Mouse (Mus musculus): ENCODE measurements at regions not wholly inside any gene's neighbourhood (a gene's known extent, or its start where the extent isn't known, plus 50 kb on each side); places are given as distances from the start of the nearest gene placed in this dataset.

DNA sequence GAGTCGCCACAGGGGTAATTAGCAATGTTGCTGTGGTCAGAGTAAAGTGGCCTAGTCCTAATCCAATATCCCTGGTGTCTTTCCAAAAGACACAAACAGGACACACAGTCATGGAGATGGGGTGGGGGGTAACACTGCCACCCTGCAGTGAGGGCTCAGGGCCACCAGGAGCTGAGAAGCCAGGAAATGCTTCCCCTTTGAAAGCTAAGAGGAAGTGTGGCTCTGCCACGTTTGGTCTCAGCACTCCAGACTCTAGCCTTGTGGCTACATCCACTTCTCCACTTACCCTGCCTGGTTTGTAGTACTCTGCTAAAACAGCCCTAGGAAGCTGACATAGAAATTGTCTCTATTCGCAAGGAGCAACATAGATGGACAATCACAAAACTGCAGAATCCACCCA is 110.4 kb upstream of the Gm12830 start:
- H3K27ac ChIP-seq (ENCODE audit: low read depth, low read length) = no peak overlapping the region
- no peaks in the 10 kb centered on the region for H3K36me3 ChIP-seq (ENCODE audit: control insufficient read depth, insufficient read depth, low read length)
- no peak overlapping the region for H3K4me2 ChIP-seq (ENCODE audit: low read length)
- H3K4me1 ChIP-seq (ENCODE audit: control insufficient read depth, insufficient read depth, low read length) = no peaks in the 10 kb centered on the region
- H3K9ac ChIP-seq (ENCODE audit: low read length) = no peak overlapping the region
- DNase-seq (ENCODE audit: low spot score) = no peak
- no peak overlapping the region for H3K4me3 ChIP-seq (ENCODE audit: low read depth, low read length)
- WGBS = 69% methylated on average over 3 of the region's 3 CpGs
- H3K27me3 ChIP-seq (replicated peaks; ENCODE audit: control insufficient read depth, insufficient read depth, low read length) = no peaks in the 10 kb centered on the region
- no peak for ATAC-seq
- H3K9me3 ChIP-seq (replicated peaks; ENCODE audit: control insufficient read depth, low read length) = no peaks in the 10 kb centered on the region

DNA sequence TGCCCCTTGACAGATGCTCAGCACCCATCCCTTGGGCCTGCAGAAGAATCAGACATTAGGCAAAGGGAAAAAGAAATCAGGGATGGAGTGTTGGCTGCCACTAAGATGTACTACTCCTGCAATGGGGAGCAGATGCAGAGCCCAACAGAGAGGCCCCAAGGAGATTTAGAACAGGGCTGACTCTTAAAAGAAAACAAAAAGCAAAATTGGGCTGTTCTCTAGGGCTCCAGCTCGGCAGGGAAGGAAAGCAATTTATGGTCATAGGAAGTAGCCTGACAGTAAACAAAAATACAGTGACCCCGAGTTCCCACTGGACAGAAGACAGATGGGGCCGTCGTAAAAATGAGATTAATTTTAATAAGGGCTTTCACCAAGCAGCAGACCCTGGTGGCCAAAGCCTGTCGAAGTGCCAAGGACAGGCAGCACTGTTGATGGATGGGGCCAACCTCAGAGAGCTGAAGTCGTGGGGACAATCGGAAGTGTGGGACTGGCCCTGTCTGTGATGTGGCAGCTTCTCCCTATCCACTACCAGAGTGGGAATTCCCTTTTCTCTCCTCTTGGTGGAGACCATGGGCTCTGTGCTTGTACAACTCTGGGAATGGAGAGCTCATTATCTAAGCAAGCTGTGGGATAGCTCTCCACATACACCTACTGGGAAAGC is 109.4 kb upstream of the Gm12830 start:
- no peak overlapping the region for H3K9ac ChIP-seq (ENCODE audit: low read length)
- ATAC-seq (no peak), DNase-seq (ENCODE audit: low spot score) (no peak)
- no peaks in the 10 kb centered on the region for H3K36me3 ChIP-seq (ENCODE audit: control insufficient read depth, insufficient read depth, low read length)
- H3K4me1 ChIP-seq (ENCODE audit: control insufficient read depth, insufficient read depth, low read length) = no peaks in the 10 kb centered on the region
- no peak overlapping the region for H3K4me3 ChIP-seq (ENCODE audit: low read depth, low read length)
- no peak overlapping the region for H3K27ac ChIP-seq (ENCODE audit: low read depth, low read length)
- H3K4me2 ChIP-seq (ENCODE audit: low read length) = no peak overlapping the region
- WGBS = 78% methylated on average over 7 of the region's 7 CpGs
- no peaks in the 10 kb centered on the region for H3K9me3 ChIP-seq (replicated peaks; ENCODE audit: control insufficient read depth, low read length)
- no peaks in the 10 kb centered on the region for H3K27me3 ChIP-seq (replicated peaks; ENCODE audit: control insufficient read depth, insufficient read depth, low read length)

DNA sequence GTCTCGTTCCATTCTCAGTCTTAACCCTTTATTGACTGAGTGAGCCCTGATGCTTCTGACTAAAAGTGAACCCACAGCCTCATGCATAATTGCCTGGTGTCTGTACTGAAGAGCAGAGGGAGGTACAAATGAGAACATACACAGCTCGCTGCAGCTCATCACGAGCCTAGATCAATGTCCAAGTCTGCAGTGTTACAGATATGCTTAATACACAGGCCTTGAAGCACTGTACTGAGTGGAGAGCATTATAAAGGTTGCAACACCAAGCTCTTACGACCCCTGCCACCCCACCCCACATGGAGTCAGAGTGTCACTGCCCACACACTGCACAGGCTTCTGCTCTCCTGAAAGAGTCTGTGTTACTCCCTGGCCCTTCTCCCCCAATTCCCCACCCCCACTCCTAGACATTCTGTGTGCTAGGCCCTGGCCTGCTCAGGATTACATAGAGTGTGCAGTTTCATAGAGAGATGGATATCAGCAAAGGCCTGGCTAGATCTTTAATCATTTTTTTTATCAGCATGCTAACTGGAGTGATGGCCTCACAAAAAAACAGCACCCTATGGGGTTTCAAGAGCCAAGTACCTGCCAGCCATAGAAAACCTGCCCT is 108.5 kb upstream of the Gm12830 start:
- ATAC-seq = no peak
- H3K4me2 ChIP-seq (ENCODE audit: low read length) = no peak overlapping the region
- peaks cover 3% of the 10 kb centered on the region; the same call in 1 of the 2 replicates for H3K9me3 ChIP-seq (replicated peaks; ENCODE audit: control insufficient read depth, low read length)
- H3K27me3 ChIP-seq (replicated peaks; ENCODE audit: control insufficient read depth, insufficient read depth, low read length) = no peaks in the 10 kb centered on the region
- 73% methylated on average over 4 of the region's 4 CpGs for WGBS
- no peaks in the 10 kb centered on the region for H3K4me1 ChIP-seq (ENCODE audit: control insufficient read depth, insufficient read depth, low read length)
- H3K36me3 ChIP-seq (ENCODE audit: control insufficient read depth, insufficient read depth, low read length) = no peaks in the 10 kb centered on the region
- no peak overlapping the region for H3K4me3 ChIP-seq (ENCODE audit: low read depth, low read length)
- no peak overlapping the region for H3K27ac ChIP-seq (ENCODE audit: low read depth, low read length)
- DNase-seq (ENCODE audit: low spot score) = no peak
- no peak overlapping the region for H3K9ac ChIP-seq (ENCODE audit: low read length)

DNA sequence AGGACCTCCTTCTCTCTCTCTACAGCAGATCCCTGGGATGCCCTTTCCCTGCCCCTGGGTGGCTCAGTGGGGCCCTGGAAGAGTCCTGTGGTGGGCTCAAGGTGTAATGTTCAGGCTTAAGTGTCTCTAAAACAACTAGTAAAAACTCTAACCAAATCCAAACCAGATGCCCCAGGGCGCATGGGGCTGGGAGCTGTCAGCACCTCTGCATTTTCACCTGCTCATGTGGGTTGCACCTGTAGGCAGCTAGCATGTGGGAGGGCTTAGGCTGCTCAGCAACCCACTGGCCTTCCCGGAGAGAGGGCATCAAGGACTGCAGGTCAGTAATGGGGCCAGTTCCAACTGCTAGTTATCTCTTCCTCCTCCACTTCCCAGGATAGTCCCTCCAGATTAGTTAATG is 104.8 kb upstream of the Gm12830 start:
- H3K4me1 ChIP-seq (ENCODE audit: control insufficient read depth, insufficient read depth, low read length) = no peaks in the 10 kb centered on the region
- no peak overlapping the region for H3K4me2 ChIP-seq (ENCODE audit: low read length)
- no peak overlapping the region for H3K9ac ChIP-seq (ENCODE audit: low read length)
- H3K4me3 ChIP-seq (ENCODE audit: low read depth, low read length) = no peak overlapping the region
- H3K9me3 ChIP-seq (replicated peaks; ENCODE audit: control insufficient read depth, low read length) = peaks cover 3% of the 10 kb centered on the region; the same call in 1 of the 2 replicates
- H3K27ac ChIP-seq (ENCODE audit: low read depth, low read length) = no peak overlapping the region
- H3K27me3 ChIP-seq (replicated peaks; ENCODE audit: control insufficient read depth, insufficient read depth, low read length) = no peaks in the 10 kb centered on the region
- 87% methylated on average over 2 of the region's 2 CpGs for WGBS
- no peaks in the 10 kb centered on the region for H3K36me3 ChIP-seq (ENCODE audit: control insufficient read depth, insufficient read depth, low read length)
- DNase-seq (ENCODE audit: low spot score) = no peak
- no peak for ATAC-seq

DNA sequence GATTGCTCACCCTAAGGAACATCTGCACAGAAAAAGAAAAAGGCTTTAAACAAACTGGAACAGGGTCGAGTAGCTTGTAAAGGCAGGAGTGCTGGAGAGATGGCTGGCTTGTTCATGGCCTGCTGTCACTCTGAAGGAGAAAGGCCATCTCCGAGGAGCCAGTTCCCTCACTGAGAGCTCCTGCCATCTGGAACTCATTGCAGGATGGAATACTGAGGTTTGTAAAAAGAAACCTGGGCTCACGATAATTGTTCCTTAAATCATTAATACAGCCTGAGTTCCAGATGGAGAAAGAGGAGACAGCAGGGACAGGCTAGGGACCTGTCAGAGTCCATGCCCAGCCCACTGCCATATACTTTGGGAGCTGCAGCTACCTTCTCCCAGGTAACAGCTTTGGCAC is 100.8 kb upstream of the Gm12830 start:
- peaks cover 3% of the 10 kb centered on the region; the same call in 1 of the 2 replicates for H3K9me3 ChIP-seq (replicated peaks; ENCODE audit: control insufficient read depth, low read length)
- no peak for DNase-seq (ENCODE audit: low spot score)
- no peak overlapping the region for H3K9ac ChIP-seq (ENCODE audit: low read length)
- H3K4me3 ChIP-seq (ENCODE audit: low read depth, low read length) = no peak overlapping the region
- WGBS = 68% methylated on average over 3 of the region's 3 CpGs
- H3K36me3 ChIP-seq (ENCODE audit: control insufficient read depth, insufficient read depth, low read length) = no peaks in the 10 kb centered on the region
- ATAC-seq = no peak
- H3K27me3 ChIP-seq (replicated peaks; ENCODE audit: control insufficient read depth, insufficient read depth, low read length) = no peaks in the 10 kb centered on the region
- no peaks in the 10 kb centered on the region for H3K4me1 ChIP-seq (ENCODE audit: control insufficient read depth, insufficient read depth, low read length)
- no peak overlapping the region for H3K4me2 ChIP-seq (ENCODE audit: low read length)
- no peak overlapping the region for H3K27ac ChIP-seq (ENCODE audit: low read depth, low read length)

DNA sequence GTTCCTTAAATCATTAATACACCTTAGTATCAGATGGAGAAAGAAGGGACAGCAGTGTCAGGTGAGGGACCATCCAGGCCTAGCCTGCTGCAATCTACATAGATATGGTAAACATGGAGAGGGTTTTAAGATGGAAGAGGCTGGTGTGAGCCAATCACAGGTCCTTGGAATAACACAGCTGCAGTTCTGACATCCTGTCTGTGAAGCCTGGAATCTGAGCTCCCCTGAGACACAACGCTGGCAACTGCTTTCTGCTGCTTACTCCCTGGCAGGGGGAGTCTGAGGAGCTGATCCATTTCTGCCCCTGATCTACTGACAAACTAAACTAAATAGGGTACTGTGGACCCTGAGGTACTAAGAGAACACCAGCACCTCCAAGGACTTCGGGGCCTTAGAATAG is 100.1 kb upstream of the Gm12830 start:
- Histone ChIP-seq H3K4me2 (ENCODE audit: low read length) (no peak overlapping the region), H3K27ac (ENCODE audit: low read depth, low read length) (no peak overlapping the region), H3K4me1 (ENCODE audit: control insufficient read depth, insufficient read depth, low read length) (no peaks in the 10 kb centered on the region), H3K36me3 (ENCODE audit: control insufficient read depth, insufficient read depth, low read length) (no peaks in the 10 kb centered on the region), H3K27me3 (replicated peaks; ENCODE audit: control insufficient read depth, insufficient read depth, low read length) (no peaks in the 10 kb centered on the region), H3K9ac (ENCODE audit: low read length) (no peak overlapping the region), H3K9me3 (replicated peaks; ENCODE audit: control insufficient read depth, low read length) (peaks cover 3% of the 10 kb centered on the region; the same call in 1 of the 2 replicates), H3K4me3 (ENCODE audit: low read depth, low read length) (no peak overlapping the region)
- DNase-seq (ENCODE audit: low spot score) (no peak), ATAC-seq (no peak)
- 65% methylated on average over 2 of the region's 2 CpGs for WGBS

DNA sequence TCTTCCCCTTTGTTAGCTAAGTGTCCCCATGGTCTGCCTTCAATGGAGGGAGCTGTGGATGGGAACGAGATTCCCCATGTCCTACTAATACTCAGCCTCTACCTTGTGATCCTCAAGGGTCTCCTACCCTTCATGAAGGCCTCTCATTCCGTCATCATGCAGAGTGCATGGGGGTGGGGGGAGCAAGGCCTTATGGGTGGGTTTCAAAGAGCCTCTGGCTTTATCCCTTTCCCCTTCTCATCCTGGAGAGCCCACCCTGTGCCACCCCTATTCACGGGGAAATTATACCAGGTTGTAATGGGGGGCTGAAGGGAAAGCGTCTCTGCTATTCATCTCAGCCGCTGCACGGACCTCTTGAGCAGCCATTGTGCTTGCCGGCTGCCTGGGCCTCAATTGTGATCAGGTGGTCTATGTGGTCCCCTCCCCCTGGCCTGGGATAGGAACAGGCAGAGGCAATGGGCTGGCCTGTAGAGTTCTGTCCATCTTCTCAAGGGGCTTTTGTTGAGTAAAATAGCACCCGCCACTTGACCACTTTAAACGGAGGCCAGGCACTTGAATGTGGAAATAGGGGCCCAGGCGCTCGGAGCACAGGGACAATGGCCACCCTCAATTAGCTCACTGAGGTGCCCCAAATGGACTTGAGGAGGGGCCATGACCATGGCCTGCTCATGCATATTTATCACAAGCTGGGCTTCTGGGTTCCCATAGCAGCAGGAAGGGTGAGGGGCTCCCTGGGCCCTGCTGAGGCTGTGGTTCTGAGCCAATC is 93.1 kb upstream of the Gm12830 start:
- Histone ChIP-seq H3K27ac (ENCODE audit: low read depth, low read length) (no peak overlapping the region), H3K36me3 (ENCODE audit: control insufficient read depth, insufficient read depth, low read length) (no peaks in the 10 kb centered on the region), H3K9ac (ENCODE audit: low read length) (no peak overlapping the region), H3K4me1 (ENCODE audit: control insufficient read depth, insufficient read depth, low read length) (peaks cover 5% of the 10 kb centered on the region), H3K27me3 (replicated peaks; ENCODE audit: control insufficient read depth, insufficient read depth, low read length) (no peaks in the 10 kb centered on the region), H3K4me3 (ENCODE audit: low read depth, low read length) (no peak overlapping the region), H3K9me3 (replicated peaks; ENCODE audit: control insufficient read depth, low read length) (no peaks in the 10 kb centered on the region), H3K4me2 (ENCODE audit: low read length) (no peak overlapping the region)
- DNase-seq (ENCODE audit: low spot score) = peak; percentile 71
- 40% methylated on average over 11 of the region's 11 CpGs for WGBS
- ATAC-seq = peak; percentile 91

DNA sequence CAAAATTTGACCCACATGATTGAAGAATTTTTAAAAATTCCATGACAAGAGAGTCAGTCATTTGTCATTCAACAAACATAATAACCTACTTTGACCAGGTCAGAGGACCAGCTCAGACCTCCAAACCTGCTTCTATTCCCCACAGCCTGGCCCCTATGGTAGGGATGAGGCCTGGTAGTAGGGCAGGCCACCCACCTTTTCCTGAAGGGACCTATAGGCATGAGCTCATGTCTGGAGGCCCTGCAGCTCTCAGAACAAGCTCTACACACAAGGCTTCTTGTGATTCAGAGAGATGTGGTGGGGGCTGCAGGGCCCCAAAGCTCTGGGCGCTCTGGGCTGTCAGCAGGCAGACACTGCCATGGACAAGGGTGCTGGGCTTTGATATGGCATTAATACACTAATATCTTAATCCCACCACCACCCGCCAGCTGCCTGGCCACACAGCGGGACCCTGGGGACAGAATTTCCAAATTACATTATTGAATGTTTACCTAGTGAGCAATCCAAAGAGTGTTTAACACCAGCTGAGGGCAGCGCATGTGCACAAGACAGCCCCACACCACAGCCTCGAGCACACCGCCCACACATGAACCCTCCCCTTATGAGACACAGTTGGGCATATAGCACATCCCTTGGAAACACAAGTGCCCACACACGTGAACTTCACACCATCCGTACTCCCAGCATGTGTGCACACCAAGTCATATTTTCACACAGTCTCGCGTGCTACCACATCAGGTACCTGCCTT is 88.1 kb upstream of the Gm12830 start:
- H3K9me3 ChIP-seq (replicated peaks; ENCODE audit: control insufficient read depth, low read length) = no peaks in the 10 kb centered on the region
- no peak overlapping the region for H3K27ac ChIP-seq (ENCODE audit: low read depth, low read length)
- no peaks in the 10 kb centered on the region for H3K4me1 ChIP-seq (ENCODE audit: control insufficient read depth, insufficient read depth, low read length)
- no peak overlapping the region for H3K4me3 ChIP-seq (ENCODE audit: low read depth, low read length)
- no peak overlapping the region for H3K4me2 ChIP-seq (ENCODE audit: low read length)
- no peak for DNase-seq (ENCODE audit: low spot score)
- ATAC-seq = no peak
- 91% methylated on average over 10 of the region's 10 CpGs for WGBS
- H3K27me3 ChIP-seq (replicated peaks; ENCODE audit: control insufficient read depth, insufficient read depth, low read length) = no peaks in the 10 kb centered on the region
- H3K9ac ChIP-seq (ENCODE audit: low read length) = no peak overlapping the region
- no peaks in the 10 kb centered on the region for H3K36me3 ChIP-seq (ENCODE audit: control insufficient read depth, insufficient read depth, low read length)
